Mouse (Mus musculus) A20 (cell line): ENCODE data around the gene Rad51b.

Source experiments
- DNase-seq: peaks from one replicate; pipeline ENCODE4 v3.0.0-alpha.2; 2011; ENCODE audit warnings: low read depth, low spot score

Gene Rad51b

GRCm38 (mm10) chr12:79647976-79648375, 350.9 kb downstream of the Rad51b start:
- no peak for DNase-seq

- DNase-seq = no peak
Measured at GRCm38 (mm10) chr12:79648812-79649700, 352.0 kb downstream of the Rad51b start.

GRCm38 (mm10) chr12:79649796-79650195, 352.7 kb downstream of the Rad51b start:
- DNase-seq = no peak

GRCm38 (mm10) chr12:79655138-79655537, 358.1 kb downstream of the Rad51b start:
- no peak for DNase-seq

GRCm38 (mm10) chr12:79658861-79659260, 361.8 kb downstream of the Rad51b start:
- DNase-seq = no peak

- no peak for DNase-seq
Measured at GRCm38 (mm10) chr12:79661270-79661669, 364.2 kb downstream of the Rad51b start.

GRCm38 (mm10) chr12:79663131-79663892, 366.2 kb downstream of the Rad51b start:
- no peak for DNase-seq

GRCm38 (mm10) chr12:79663893-79664574, 367.0 kb downstream of the Rad51b start:
- no peak for DNase-seq

GRCm38 (mm10) chr12:79674846-79675439, 377.9 kb downstream of the Rad51b start:
- no peak for DNase-seq

GRCm38 (mm10) chr12:79675440-79676176, 378.5 kb downstream of the Rad51b start:
- DNase-seq = no peak

GRCm38 (mm10) chr12:79676251-79676650, 379.2 kb downstream of the Rad51b start:
- DNase-seq = no peak

GRCm38 (mm10) chr12:79676896-79677295, 379.8 kb downstream of the Rad51b start:
- DNase-seq = no peak

- DNase-seq = no peak
Measured at GRCm38 (mm10) chr12:79679251-79679901, 382.3 kb downstream of the Rad51b start.

- DNase-seq = no peak
Measured at GRCm38 (mm10) chr12:79679941-79680697, 383.0 kb downstream of the Rad51b start.

GRCm38 (mm10) chr12:79680698-79681072, 383.6 kb downstream of the Rad51b start:
- no peak for DNase-seq

GRCm38 (mm10) chr12:79681571-79681970, 384.5 kb downstream of the Rad51b start:
- DNase-seq = no peak

- DNase-seq = no peak
Measured at GRCm38 (mm10) chr12:79683350-79683749, 386.3 kb downstream of the Rad51b start.

- no peak for DNase-seq
Measured at GRCm38 (mm10) chr12:79683759-79684158, 386.7 kb downstream of the Rad51b start.

- peak; percentile 11 for DNase-seq
Measured at GRCm38 (mm10) chr12:79684338-79684737, 387.3 kb downstream of the Rad51b start.
